Mouse (Mus musculus): ENCODE results near the gene Unc5a. TPM values are rescaled to one million over a fixed set of nuclear protein-coding genes. Genes with fewer than 3 reads are reported as not detected.

Gene Unc5a
- polyA plus RNA-seq (2014; fragmentation: Illumina TruSeq; extraction: RNeasy Lipid Tissue Mini Kit (QIAGEN cat#74804); ENCODE audit: low read depth, low replicate concordance): not detected

DNA sequence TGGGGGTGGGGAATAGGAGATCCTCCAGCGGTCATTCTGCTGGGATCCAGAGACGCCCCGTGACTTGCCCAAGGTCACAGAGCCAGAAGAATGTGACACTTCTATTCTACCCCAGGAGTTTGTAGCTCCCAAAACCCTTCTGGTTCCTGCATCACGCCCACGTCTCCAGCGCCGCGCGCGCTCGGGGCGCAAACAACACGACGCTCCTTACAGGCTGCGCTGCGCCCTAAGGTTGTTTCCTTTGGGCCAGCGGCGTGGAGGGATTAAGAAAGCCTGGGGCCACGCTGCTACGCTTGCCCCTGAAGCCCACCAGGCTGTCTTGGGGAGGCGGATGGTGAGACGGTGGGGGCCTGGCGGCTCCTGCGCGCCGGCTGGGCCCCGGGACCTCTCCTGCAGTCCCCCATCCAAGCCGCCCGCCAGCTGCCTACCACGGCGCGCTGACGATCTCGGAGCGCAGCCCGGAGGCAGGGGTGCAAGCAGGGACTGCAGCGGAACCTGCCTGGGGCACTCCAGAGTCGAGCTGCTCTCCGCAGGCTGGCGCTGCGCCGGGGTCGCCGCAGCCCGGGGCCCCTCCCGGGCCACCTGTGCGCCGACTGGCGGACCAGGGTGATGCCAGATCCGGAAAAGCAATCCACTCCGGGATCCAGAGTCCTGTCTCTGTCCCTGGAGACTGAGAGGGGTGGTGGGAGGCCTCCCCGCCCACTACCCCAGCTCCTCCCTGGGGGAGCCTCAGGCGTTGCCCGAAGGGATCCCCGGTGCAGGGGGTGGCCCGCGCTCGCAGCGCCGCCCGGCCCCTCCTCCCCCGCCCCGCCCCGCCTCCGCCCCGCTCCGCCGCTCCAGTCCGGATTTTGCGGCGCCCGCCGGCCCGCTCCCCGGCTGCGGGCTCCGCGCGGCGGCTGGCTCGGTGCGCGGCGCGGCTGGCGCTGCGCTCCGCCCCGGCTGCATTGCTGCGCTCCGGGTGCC, at the start of gene Unc5a:
TSS of gene Unc5a (plus strand) at position 881 of the 963 bp plus-strand sequence.

DNA sequence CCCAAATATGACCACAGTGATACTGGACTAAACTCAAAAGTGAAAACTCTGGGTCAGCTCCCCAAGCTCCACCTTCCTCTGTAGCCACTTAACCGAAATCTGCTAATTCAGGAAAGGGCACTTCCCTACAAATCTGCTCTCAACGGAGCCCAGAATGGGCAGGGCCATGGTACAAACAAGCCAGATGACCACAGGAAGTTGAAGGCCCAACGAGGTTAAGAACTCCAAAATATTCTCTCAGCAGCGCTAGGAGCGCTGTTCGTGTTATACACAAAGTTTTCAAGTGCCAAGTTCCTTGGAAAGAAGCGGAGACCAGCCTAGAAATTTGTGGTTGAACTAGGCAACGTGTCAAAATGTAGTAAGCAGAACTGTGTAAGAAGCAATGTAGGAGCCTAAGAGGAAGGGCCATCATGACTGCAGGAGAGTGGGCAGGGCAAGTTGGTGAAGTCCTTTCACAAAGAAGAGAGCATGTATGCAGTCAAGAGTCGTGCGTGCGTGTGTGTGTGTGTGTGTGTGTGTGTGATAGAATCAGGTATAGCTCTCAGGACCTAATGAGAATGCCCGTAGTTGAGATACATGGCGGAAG, 72.1 kb downstream of the Unc5a start, which contains the start of gene Hk3:
TSS of gene Hk3 (minus strand) at position 192 of the 586 bp plus-strand sequence.

Other genes with a start within 250 kb of the Unc5a start
- 33.2 TPM for gene Cdhr2, start 247.9 kb upstream of the Unc5a start, polyA plus RNA-seq (2014; fragmentation: Illumina TruSeq; extraction: RNeasy Lipid Tissue Mini Kit (QIAGEN cat#74804); ENCODE audit: low read depth, low replicate concordance)
- gene Gprin1, start 199.5 kb upstream of the Unc5a start, polyA plus RNA-seq (2014; fragmentation: Illumina TruSeq; extraction: RNeasy Lipid Tissue Mini Kit (QIAGEN cat#74804); ENCODE audit: low read depth, low replicate concordance): not detected
- 0.41 TPM for gene Sncb, start 182.8 kb upstream of the Unc5a start, polyA plus RNA-seq (2014; fragmentation: Illumina TruSeq; extraction: RNeasy Lipid Tissue Mini Kit (QIAGEN cat#74804); ENCODE audit: low read depth, low replicate concordance)
- gene Eif4e1b, start 165.4 kb upstream of the Unc5a start, polyA plus RNA-seq (2014; fragmentation: Illumina TruSeq; extraction: RNeasy Lipid Tissue Mini Kit (QIAGEN cat#74804); ENCODE audit: low read depth, low replicate concordance): not detected
- 3.0 TPM for gene Tspan17, start 160.0 kb upstream of the Unc5a start, polyA plus RNA-seq (2014; fragmentation: Illumina TruSeq; extraction: RNeasy Lipid Tissue Mini Kit (QIAGEN cat#74804); ENCODE audit: low read depth, low replicate concordance)
- gene Hk3, start 72.0 kb downstream of the Unc5a start, polyA plus RNA-seq (2014; fragmentation: Illumina TruSeq; extraction: RNeasy Lipid Tissue Mini Kit (QIAGEN cat#74804); ENCODE audit: low read depth, low replicate concordance): not detected
- gene Uimc1, start 150.9 kb downstream of the Unc5a start, polyA plus RNA-seq (2014; fragmentation: Illumina TruSeq; extraction: RNeasy Lipid Tissue Mini Kit (QIAGEN cat#74804); ENCODE audit: low read depth, low replicate concordance): 60.6 TPM
- 5.1 TPM for gene Zfp346, start 155.9 kb downstream of the Unc5a start, polyA plus RNA-seq (2014; fragmentation: Illumina TruSeq; extraction: RNeasy Lipid Tissue Mini Kit (QIAGEN cat#74804); ENCODE audit: low read depth, low replicate concordance)
- gene Gm17617, start 184.1 kb downstream of the Unc5a start, polyA plus RNA-seq (2014; fragmentation: Illumina TruSeq; extraction: RNeasy Lipid Tissue Mini Kit (QIAGEN cat#74804); ENCODE audit: low read depth, low replicate concordance): not detected
- gene Fgfr4, start 203.2 kb downstream of the Unc5a start, polyA plus RNA-seq (2014; fragmentation: Illumina TruSeq; extraction: RNeasy Lipid Tissue Mini Kit (QIAGEN cat#74804); ENCODE audit: low read depth, low replicate concordance): 0.35 TPM